Mouse (Mus musculus) megakaryocyte, embryonic 14.5 days (primary cell): ENCODE data around the gene Kif1b. TPM values are rescaled to one million over a fixed set of nuclear protein-coding genes. Genes with fewer than 3 reads are reported as not detected.

Experiments used
- H3K27me3 ChIP-seq: replicated peaks from 2 replicates; pipeline ENCODE3; 2012; ENCODE audit warnings: inconsistent platforms
- H3K36me3 ChIP-seq: replicated peaks from 2 replicates; pipeline ENCODE3; 2012; ENCODE audit warnings: low read length, inconsistent platforms, mixed read lengths
- H3K4me1 ChIP-seq: 2 replicates; pipeline ENCODE4 v1.6.1; 2012; ENCODE audit warnings: inconsistent platforms
- H3K4me3 ChIP-seq: replicated peaks from 2 replicates; pipeline ENCODE3; 2012; ENCODE audit warnings: moderate library complexity, mild to moderate bottlenecking, inconsistent platforms
- H3K9me3 ChIP-seq: 2 replicates; pipeline ENCODE4 v1.6.1; 2012; ENCODE audit warnings: inconsistent platforms
- FLI1 ChIP-seq: IDR thresholded peaks from 2 replicates; pipeline ENCODE4 v1.6.1; 2012; ENCODE audit warnings: low read length, inconsistent platforms, mixed read lengths
- GATA1 ChIP-seq: IDR thresholded peaks from 3 replicates; pipeline ENCODE4 v1.6.1; 2012; ENCODE audit warnings: mixed read lengths, low read length, inconsistent platforms, borderline replicate concordance
- polyA plus RNA-seq: library from polyadenylated mRNA; stranded (reverse); fragments of >175 nt; gene quantifications from 2 replicates; pipeline ENCODE4 v1.2.3, GENCODE M21; 2012; ENCODE audit warnings: low replicate concordance; ENCODE audit not compliant: insufficient read depth

The Kif1b gene
- polyA plus RNA-seq, 1 experiment = 0.87 TPM

DNA sequence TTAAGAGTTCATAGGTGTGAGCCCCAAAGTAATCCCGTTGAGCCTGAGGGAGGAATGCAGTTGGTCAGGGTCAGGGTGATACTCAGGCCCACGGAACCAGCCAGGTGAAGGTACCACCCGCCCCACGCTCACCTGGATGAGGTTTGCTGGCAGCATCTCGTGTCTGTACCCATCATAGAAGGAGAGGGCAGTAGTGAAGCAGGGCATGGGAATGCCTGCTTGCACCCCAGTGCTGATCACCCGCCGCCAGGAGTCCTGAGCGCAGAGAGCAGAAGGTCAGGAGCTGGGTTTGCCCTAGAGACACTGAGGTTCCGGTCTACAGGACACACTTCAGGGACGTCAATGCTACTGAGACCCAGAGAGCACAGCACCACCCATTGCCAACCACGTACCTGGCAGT is 156.8 kb downstream of the Kif1b start:
- peaks cover 2% of the 10 kb centered on the region for H3K27me3 ChIP-seq
- peaks cover 29% of the 10 kb centered on the region for H3K4me1 ChIP-seq
- 0 out of 2 replicates have a peak, but pooled peaks cover 5% of the 10 kb centered on the region for H3K9me3 ChIP-seq
- TF ChIP-seq FLI1 = no peak
- TF ChIP-seq GATA1 = no peak
- H3K36me3 ChIP-seq = peaks cover 69% of the 10 kb centered on the region
- no peak overlapping the region for H3K4me3 ChIP-seq

DNA sequence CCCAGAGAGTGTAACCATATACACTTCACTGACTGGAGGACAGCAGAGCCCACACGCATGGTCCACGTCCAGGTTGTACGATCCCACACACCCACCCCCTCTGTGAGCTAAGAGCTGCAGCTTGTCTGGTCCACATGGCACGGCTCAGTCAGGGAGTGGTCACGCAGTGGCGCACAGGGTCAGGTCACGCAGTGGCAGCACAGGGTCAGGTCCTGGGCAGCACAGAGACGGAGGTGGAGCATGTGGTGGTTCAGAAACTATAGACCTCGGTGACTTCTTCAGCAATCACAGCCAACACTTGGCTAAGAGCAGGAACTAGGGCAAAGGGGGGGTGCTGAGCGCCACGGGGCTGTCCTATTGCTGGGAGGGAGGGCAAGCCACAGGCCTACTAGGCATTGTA is 157.2 kb downstream of the Kif1b start:
- no peak for TF ChIP-seq GATA1
- TF ChIP-seq FLI1 = no peak
- H3K4me3 ChIP-seq = peak overlapping the region; percentile 59
- H3K27me3 ChIP-seq = peaks cover 4% of the 10 kb centered on the region
- peaks cover 30% of the 10 kb centered on the region for H3K4me1 ChIP-seq
- H3K9me3 ChIP-seq = 0 out of 2 replicates have a peak, but pooled peaks cover 4% of the 10 kb centered on the region
- peaks cover 64% of the 10 kb centered on the region for H3K36me3 ChIP-seq

DNA sequence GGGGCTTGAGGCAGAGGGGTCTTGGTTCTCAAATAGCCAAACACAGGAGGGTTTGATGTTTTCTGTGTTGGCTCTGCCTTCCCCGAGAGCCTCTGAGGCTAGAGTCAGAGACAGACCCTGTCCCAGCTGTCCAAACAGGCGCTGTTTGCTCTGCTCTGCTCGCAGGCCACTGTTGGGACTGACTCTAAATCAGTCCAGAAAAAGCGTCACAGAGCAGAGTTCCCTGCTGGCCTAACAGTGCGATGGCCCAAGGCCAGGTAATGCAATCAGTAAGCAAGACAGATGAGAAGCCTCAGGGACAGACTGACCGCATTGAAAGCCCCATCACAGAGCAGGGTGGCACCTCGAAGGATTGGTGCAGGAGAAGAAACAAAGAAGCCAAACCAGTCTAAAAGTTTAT is 157.9 kb downstream of the Kif1b start:
- peaks cover 36% of the 10 kb centered on the region for H3K4me1 ChIP-seq
- H3K36me3 ChIP-seq = peaks cover 57% of the 10 kb centered on the region
- H3K27me3 ChIP-seq = peaks cover 7% of the 10 kb centered on the region
- no peak for TF ChIP-seq FLI1
- TF ChIP-seq GATA1 = no peak
- 0 out of 2 replicates have a peak, but pooled peaks cover 4% of the 10 kb centered on the region for H3K9me3 ChIP-seq
- no peak overlapping the region for H3K4me3 ChIP-seq

DNA sequence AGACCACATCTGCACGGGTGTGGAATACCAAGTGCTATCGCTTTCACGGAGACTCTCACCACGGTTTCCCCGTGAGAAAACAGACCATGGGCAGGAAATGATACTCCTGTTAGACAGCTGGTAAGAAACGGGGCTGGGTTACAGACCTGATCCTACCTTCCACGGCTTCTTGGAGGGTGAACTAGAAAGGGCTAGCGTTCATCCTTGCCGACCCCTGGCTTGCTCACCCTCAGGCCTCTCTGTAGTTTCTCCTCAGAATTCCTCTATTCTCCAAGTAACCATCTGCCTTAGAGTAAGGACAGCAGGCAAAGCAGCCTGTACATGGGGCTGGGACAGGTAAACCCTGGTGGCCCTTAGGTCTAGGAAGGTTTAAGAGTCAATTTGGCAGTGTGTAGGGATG is 158.3 kb downstream of the Kif1b start:
- H3K27me3 ChIP-seq = peaks cover 7% of the 10 kb centered on the region
- 0 out of 2 replicates have a peak, but pooled peaks cover 4% of the 10 kb centered on the region for H3K9me3 ChIP-seq
- TF ChIP-seq GATA1 (no peak), FLI1 (no peak)
- H3K36me3 ChIP-seq = peaks cover 53% of the 10 kb centered on the region
- peaks cover 38% of the 10 kb centered on the region for H3K4me1 ChIP-seq
- H3K4me3 ChIP-seq = no peak overlapping the region

DNA sequence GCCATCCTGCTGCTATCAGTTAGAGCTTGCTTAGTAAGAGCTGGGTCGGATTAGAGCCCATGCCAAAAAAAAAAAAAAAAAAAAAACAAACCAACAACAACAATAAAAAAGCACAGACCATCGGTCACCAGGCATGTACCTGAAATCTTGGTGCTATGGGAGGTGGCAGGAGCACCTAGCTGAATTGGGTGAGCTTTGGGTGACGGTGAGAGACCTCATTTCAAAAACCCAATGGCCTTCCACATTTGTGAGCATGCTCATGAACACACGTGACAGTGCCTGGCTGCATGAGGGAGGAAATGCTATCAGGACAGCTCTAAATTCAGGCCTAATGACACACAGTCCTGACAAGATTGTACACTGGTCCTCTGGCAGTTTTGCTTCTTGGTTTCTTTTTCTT is 159.4 kb downstream of the Kif1b start:
- Histone ChIP-seq H3K27me3 (peaks cover 11% of the 10 kb centered on the region), H3K36me3 (peaks cover 42% of the 10 kb centered on the region), H3K4me1 (peaks cover 41% of the 10 kb centered on the region), H3K4me3 (no peak overlapping the region), H3K9me3 (0 out of 2 replicates have a peak, but pooled peaks cover 4% of the 10 kb centered on the region)
- TF ChIP-seq FLI1 (no peak), GATA1 (no peak)

DNA sequence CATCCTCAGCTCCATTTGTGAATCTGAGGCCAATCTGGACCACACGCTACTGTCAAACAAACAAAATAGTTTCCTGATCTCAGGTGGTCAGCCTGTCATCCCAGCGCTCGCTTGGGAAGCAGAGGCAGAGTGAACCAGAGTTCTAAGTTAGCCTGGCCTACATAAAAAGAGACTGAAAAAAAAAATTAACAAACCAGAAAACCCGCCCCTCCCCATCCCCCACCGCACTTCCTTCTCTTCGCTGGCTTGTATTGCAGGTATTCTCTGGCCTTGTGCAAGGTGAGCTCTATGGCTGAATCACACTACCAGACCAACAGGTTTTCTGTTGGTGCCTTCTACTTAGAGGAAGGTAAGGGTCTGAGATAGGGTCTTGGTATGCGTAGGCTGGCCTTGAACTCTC is 160.0 kb downstream of the Kif1b start:
- H3K36me3 ChIP-seq = peaks cover 37% of the 10 kb centered on the region
- peaks cover 11% of the 10 kb centered on the region for H3K27me3 ChIP-seq
- TF ChIP-seq FLI1 (no peak), GATA1 (no peak)
- 0 out of 2 replicates have a peak, but pooled peaks cover 4% of the 10 kb centered on the region for H3K9me3 ChIP-seq
- H3K4me1 ChIP-seq = peaks cover 40% of the 10 kb centered on the region
- H3K4me3 ChIP-seq = no peak overlapping the region

DNA sequence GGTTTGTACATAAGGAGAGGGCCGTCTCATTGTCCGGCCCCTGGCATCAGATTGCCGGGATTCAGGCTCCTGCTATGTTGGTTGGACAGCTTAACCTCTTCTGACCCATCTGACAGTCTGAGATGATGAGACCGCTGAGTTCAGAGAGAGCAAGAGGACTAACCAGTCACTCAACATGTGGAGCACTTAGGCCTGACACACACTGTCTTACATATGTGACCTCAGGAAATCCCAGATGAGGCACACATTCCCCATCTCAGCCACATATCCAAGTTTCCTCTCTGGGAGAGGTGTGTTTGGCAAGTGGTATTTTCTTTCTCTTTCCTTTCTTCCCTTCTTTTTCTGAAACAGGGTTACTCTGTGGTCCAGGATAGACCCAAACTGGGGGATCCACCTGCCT is 162.3 kb downstream of the Kif1b start:
- Histone ChIP-seq H3K27me3 (peaks cover 17% of the 10 kb centered on the region), H3K4me3 (no peak overlapping the region), H3K4me1 (peaks cover 30% of the 10 kb centered on the region)

DNA sequence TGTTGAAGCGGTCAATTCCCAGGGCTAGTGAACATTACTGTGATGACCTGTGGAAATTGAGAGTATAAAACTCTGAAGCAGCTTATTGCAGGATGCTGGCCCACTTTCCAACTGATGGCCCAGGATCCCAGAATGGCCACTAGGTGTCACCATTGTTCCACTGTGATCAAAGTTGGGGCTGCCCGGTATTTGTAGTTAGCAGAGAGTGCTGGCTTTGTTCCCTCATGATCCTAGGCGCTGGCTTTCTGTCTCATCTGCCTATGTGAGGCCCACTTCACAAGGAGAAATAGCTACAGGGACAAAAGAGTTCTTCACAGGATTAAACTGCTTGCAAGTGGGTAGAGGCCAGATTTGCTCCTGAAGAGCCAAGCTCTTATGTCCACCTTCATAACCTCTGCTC is 163.0 kb downstream of the Kif1b start:
- Histone ChIP-seq H3K27me3 (peaks cover 19% of the 10 kb centered on the region), H3K4me1 (peaks cover 29% of the 10 kb centered on the region), H3K4me3 (no peak overlapping the region), H3K36me3 (peaks cover 6% of the 10 kb centered on the region), H3K9me3 (no peaks in the 10 kb centered on the region)
- TF ChIP-seq FLI1 (no peak), GATA1 (no peak)

More for the DNA sequence above, 162.3 kb downstream of the Kif1b start:
- TF ChIP-seq GATA1 (no peak), FLI1 (no peak)
- no peaks in the 10 kb centered on the region for H3K9me3 ChIP-seq
- peaks cover 13% of the 10 kb centered on the region for H3K36me3 ChIP-seq

DNA sequence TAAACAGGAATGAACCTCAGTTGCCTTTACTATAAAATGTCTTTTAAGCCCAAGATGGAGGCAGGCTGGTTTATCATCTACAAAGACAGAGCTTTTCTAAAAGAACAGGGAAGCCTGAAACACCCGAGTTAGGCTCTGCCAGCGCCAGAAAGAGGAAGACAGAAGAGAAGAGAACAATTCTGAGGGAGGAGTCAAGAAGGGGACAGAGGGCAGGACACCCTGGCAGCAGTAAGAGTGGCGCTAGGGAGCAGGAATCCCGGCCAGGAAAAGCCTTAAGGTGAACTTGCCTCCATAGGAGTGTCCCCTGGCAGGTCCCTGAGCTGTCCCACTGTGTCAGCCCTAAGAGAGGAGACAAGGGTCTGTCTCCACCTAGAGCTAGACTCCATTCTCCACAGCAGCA is 163.9 kb downstream of the Kif1b start:
- Histone ChIP-seq H3K4me1 (peaks cover 26% of the 10 kb centered on the region), H3K27me3 (peaks cover 19% of the 10 kb centered on the region), H3K9me3 (no peaks in the 10 kb centered on the region), H3K4me3 (no peak overlapping the region), H3K36me3 (no peaks in the 10 kb centered on the region)
- TF ChIP-seq FLI1 = no peak
- no peak for TF ChIP-seq GATA1

DNA sequence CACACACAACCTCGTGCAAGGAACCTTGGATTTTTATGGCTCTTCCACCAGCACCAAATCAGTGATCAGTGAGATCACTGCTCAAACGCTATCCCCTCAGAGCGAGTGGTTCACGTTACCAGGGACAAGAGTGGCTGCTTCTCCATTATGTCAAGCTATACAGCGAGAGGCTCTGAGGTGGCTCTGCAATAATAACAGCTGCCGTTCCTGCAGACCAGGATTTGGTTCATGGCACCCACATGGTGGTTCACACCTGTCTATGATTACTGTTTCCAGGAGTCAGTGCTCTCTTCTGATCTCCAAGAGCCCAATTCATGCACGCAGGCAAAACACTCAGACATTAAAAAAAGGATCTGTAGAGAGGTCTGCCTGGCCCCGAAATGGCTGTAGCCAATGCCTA is 169.0 kb downstream of the Kif1b start:
- no peak overlapping the region for H3K4me3 ChIP-seq
- H3K36me3 ChIP-seq = no peaks in the 10 kb centered on the region
- H3K9me3 ChIP-seq = no peaks in the 10 kb centered on the region
- H3K4me1 ChIP-seq = peaks cover 10% of the 10 kb centered on the region
- no peak for TF ChIP-seq GATA1
- no peak for TF ChIP-seq FLI1
- H3K27me3 ChIP-seq = peaks cover 9% of the 10 kb centered on the region

DNA sequence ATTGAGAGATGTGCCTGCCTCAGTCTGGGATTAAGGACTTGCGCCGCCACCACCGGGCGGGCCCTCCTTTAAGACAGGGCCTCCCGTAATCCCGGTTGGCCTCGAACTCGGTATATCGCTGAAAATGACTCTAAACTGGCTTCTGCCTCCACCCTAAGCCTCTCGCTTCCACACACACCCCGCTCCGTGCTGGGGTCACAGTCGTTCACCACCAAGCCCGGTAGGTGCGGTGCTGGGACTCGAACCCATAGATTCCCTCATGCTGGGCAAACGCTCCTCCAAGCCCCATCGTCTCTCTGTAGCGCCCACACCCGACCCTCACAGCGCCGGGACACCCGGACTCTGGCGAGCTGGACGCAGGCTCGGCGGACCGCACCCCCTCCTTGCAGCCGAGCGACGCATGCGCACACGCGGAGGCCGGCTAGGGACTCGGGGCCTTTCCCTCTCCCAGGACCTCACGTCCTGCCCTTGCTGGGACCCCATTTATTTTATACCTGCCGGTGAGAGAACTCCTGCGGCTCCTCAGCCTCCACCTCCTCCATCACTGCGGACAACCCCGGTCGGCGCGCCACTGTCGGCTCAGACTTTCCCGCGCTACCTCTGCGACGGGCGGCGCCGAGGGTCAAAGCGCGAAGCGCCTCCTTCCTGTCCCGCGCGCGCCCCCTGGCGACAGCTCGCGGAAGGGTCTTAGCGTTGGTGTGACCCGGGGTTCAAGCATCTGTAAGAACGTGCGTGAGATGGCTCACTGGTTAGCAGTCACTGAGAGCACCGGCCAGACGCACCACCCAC is 170.3 kb downstream of the Kif1b start, which contains the start of gene Cenps:
Cenps (minus strand) TSS at position 648 of the 789 bp plus-strand sequence.
- H3K4me1 ChIP-seq = peaks cover 15% of the 10 kb centered on the region
- peaks cover 2% of the 10 kb centered on the region for H3K36me3 ChIP-seq
- H3K4me3 ChIP-seq = peak within 1 kb of the TSS; percentile 98
- H3K9me3 ChIP-seq = no peaks in the 10 kb centered on the region
- TF ChIP-seq FLI1 = no peak; the same call in 1 of the 2 replicates
- TF ChIP-seq GATA1 = no peak
- H3K27me3 ChIP-seq = peaks cover 8% of the 10 kb centered on the region
